Mouse (Mus musculus) ES-Bruce4 (cell line): ENCODE data around the gene Klhl22. TPM values are rescaled to one million over a fixed set of nuclear protein-coding genes. Genes with fewer than 3 reads are reported as not detected.

ENCODE experiments used
- H3K27ac ChIP-seq: 2 replicates; pipeline ENCODE4 v1.5.1; 2012; ENCODE audit warnings: low read length, inconsistent platforms; ENCODE audit not compliant: insufficient read depth
- H3K27me3 ChIP-seq: 2 replicates; pipeline ENCODE4 v1.6.1; 2012; ENCODE audit warnings: mild to moderate bottlenecking, low read length, inconsistent platforms; ENCODE audit not compliant: control insufficient read depth, poor library complexity, insufficient read depth, severe bottlenecking
- H3K36me3 ChIP-seq: 2 replicates; pipeline ENCODE4 v1.6.1; 2012; ENCODE audit warnings: inconsistent platforms, mild to moderate bottlenecking, low read length, moderate library complexity; ENCODE audit not compliant: control insufficient read depth, poor library complexity, insufficient read depth, severe bottlenecking
- H3K4me1 ChIP-seq: one replicate; pipeline ENCODE4 v1.8.1; 2011; ENCODE audit warnings: low read length; ENCODE audit not compliant: control insufficient read depth, insufficient read depth
- H3K4me3 ChIP-seq: 2 replicates; pipeline ENCODE4 v1.5.1; 2011; ENCODE audit warnings: low read depth, mild to moderate bottlenecking, low read length
- H3K9ac ChIP-seq: 2 replicates; pipeline ENCODE4 v1.6.1; 2012; ENCODE audit warnings: low read depth, mild to moderate bottlenecking, inconsistent platforms; ENCODE audit not compliant: poor library complexity, severe bottlenecking
- H3K9me3 ChIP-seq: replicated peaks from 2 replicates; pipeline ENCODE4 v1.6.1; 2012; ENCODE audit warnings: mild to moderate bottlenecking, low read length, inconsistent platforms; ENCODE audit not compliant: control insufficient read depth, poor library complexity, insufficient read depth, severe bottlenecking
- CTCF ChIP-seq: IDR thresholded peaks from one replicate; pipeline ENCODE4 v1.8.1; 2011; ENCODE audit warnings: low read depth, low read length
- EP300 ChIP-seq: IDR thresholded peaks from 2 replicates; pipeline ENCODE4 v1.6.1; 2011; ENCODE audit warnings: low read depth, low read length; ENCODE audit not compliant: insufficient read depth
- POLR2A ChIP-seq: IDR thresholded peaks from one replicate; pipeline ENCODE4 v1.8.1; 2011; ENCODE audit warnings: low read length; ENCODE audit not compliant: insufficient read depth
- polyA plus RNA-seq: library from polyadenylated mRNA; stranded (reverse); fragments of >200 nt; gene quantifications from 2 replicates; pipeline ENCODE4 v1.2.4, GENCODE M21; 2011; ENCODE audit warnings: low read depth; ENCODE audit not compliant: missing spikeins, insufficient read depth, insufficient read length

Klhl22 gene
- polyA plus RNA-seq, 1 experiment = 40.2 TPM

GRCm38 (mm10) chr16:17798321-17799180, 39.1 kb downstream of the Klhl22 start:
- H3K4me1 ChIP-seq = peaks cover 2% of the 10 kb centered on the region
- no peaks in the 10 kb centered on the region for H3K9me3 ChIP-seq
- no peak overlapping the region for H3K27ac ChIP-seq
- peak overlapping the region; percentile 38 for H3K4me3 ChIP-seq
- TF ChIP-seq EP300 (no peak), CTCF (no peak), POLR2A (no peak)
- H3K36me3 ChIP-seq = no peaks in the 10 kb centered on the region
- peaks cover 20% of the 10 kb centered on the region for H3K27me3 ChIP-seq
- H3K9ac ChIP-seq = no peak overlapping the region

GRCm38 (mm10) chr16:17799584-17799983, 40.2 kb downstream of the Klhl22 start:
- Histone ChIP-seq H3K27ac (no peak overlapping the region), H3K9me3 (no peaks in the 10 kb centered on the region), H3K36me3 (no peaks in the 10 kb centered on the region), H3K27me3 (peaks cover 20% of the 10 kb centered on the region), H3K4me1 (peaks cover 3% of the 10 kb centered on the region), H3K9ac (no peak overlapping the region), H3K4me3 (no peak overlapping the region)
- TF ChIP-seq CTCF (no peak), EP300 (no peak), POLR2A (no peak)

- H3K4me1 ChIP-seq = peaks cover 6% of the 10 kb centered on the region
- no peaks in the 10 kb centered on the region for H3K9me3 ChIP-seq
- H3K4me3 ChIP-seq = no peak overlapping the region
- no peak overlapping the region for H3K9ac ChIP-seq
- no peaks in the 10 kb centered on the region for H3K36me3 ChIP-seq
- no peak for TF ChIP-seq EP300
- TF ChIP-seq CTCF = no peak
- no peak for TF ChIP-seq POLR2A
- H3K27ac ChIP-seq = no peak overlapping the region
- peaks cover 16% of the 10 kb centered on the region for H3K27me3 ChIP-seq
Measured at GRCm38 (mm10) chr16:17801777-17802455, 42.5 kb downstream of the Klhl22 start.

- Histone ChIP-seq H3K4me1 (peaks cover 6% of the 10 kb centered on the region), H3K4me3 (peak overlapping the region; percentile 32), H3K9ac (no peak overlapping the region), H3K27me3 (peaks cover 16% of the 10 kb centered on the region), H3K36me3 (no peaks in the 10 kb centered on the region), H3K27ac (no peak overlapping the region), H3K9me3 (no peaks in the 10 kb centered on the region)
- TF ChIP-seq EP300 (no peak), CTCF (no peak), POLR2A (no peak)
Measured at GRCm38 (mm10) chr16:17802456-17802838, 43.0 kb downstream of the Klhl22 start.

- Histone ChIP-seq H3K4me3 (peak overlapping the region; percentile 32), H3K27me3 (peaks cover 15% of the 10 kb centered on the region), H3K9ac (no peak overlapping the region; the same call in 1 of the 2 replicates), H3K4me1 (peaks cover 6% of the 10 kb centered on the region), H3K9me3 (no peaks in the 10 kb centered on the region), H3K36me3 (no peaks in the 10 kb centered on the region), H3K27ac (no peak overlapping the region)
- TF ChIP-seq EP300 (no peak), POLR2A (no peak), CTCF (no peak)
Measured at GRCm38 (mm10) chr16:17802839-17803674, 43.6 kb downstream of the Klhl22 start.
